Mouse (Mus musculus) cerebellum, adult 2 months (tissue): Measurements from ENCODE around the gene Hemk1. TPM values are rescaled to one million over a fixed set of nuclear protein-coding genes. Genes with fewer than 3 reads are reported as not detected.
A peak's percentile ranks its signal among the peaks of the same experiment; 100 is the strongest.

ENCODE experiments used
- DNase-seq, 2 experiments: peaks; one replicate each; pipeline ENCODE4 v3.0.0; 2021
- H3K27ac ChIP-seq: fragments of 200-500 bp; 2 replicates; pipeline ENCODE4 v1.5.1; 2012; ENCODE audit warnings: low read length, control low read depth, inconsistent platforms; ENCODE audit not compliant: insufficient read depth
- H3K27me3 ChIP-seq: fragments of 200-500 bp; 2 replicates; pipeline ENCODE4 v1.6.1; 2012; ENCODE audit warnings: inconsistent platforms, mild to moderate bottlenecking, low read length, moderate library complexity; ENCODE audit not compliant: control insufficient read depth, insufficient read depth
- H3K4me1 ChIP-seq: fragments of 200-500 bp; 2 replicates; pipeline ENCODE4 v1.6.1; 2011; ENCODE audit warnings: low read length; ENCODE audit not compliant: control insufficient read depth, insufficient read depth
- H3K4me3 ChIP-seq: fragments of 200-500 bp; replicated peaks from 2 replicates; pipeline ENCODE3; 2011; ENCODE audit warnings: mild to moderate bottlenecking, low read depth, low read length, control low read depth; ENCODE audit not compliant: insufficient read depth
- CTCF ChIP-seq: fragments of 200-500 bp; IDR thresholded peaks from 2 replicates; pipeline ENCODE4 v1.5.1; 2011; ENCODE audit warnings: low read depth, mild to moderate bottlenecking, control low read depth, low read length, moderate library complexity, borderline replicate concordance; ENCODE audit not compliant: insufficient read depth
- POLR2A ChIP-seq: fragments of 200-500 bp; IDR thresholded peaks from 2 replicates; pipeline ENCODE4 v1.6.1; 2011; ENCODE audit warnings: low read length, control low read depth, borderline replicate concordance; ENCODE audit not compliant: insufficient read depth
- WGBS: fragments of 180-500 bp; shearing (Covaris S2); methylation state at CpG from one replicate; pipeline ENCODE4 v1.1.7; 2018; 5-methylcytosine and 5-hydroxymethylcytosine counted together
- polyA plus RNA-seq: library from polyadenylated mRNA; depleted of rRNA; stranded (reverse); fragments of >200 nt; gene quantifications from 2 replicates; pipeline ENCODE4 v1.2.3, GENCODE M21; 2012

The Hemk1 gene
- polyA plus RNA-seq, 1 experiment, result 27.8 TPM

GRCm38 (mm10) chr9:107300224-107300973 lies 37.8 kb downstream of the Hemk1 start:
- TF ChIP-seq CTCF, result no peak
- TF ChIP-seq POLR2A, result no peak
- no peaks in the 10 kb centered on the region for H3K27me3 ChIP-seq
- H3K27ac ChIP-seq, result no peak overlapping the region
- 92% methylated on average over 30 of the region's 30 CpGs for WGBS
- no peak for DNase-seq
- H3K4me3 ChIP-seq, result no peak overlapping the region
- peaks cover 5% of the 10 kb centered on the region; the same call in 1 of the 2 replicates for H3K4me1 ChIP-seq

- no peak overlapping the region for H3K27ac ChIP-seq
- TF ChIP-seq CTCF (no peak), POLR2A (no peak)
- no peak overlapping the region for H3K4me3 ChIP-seq
- no peaks in the 10 kb centered on the region for H3K27me3 ChIP-seq
- peaks cover 5% of the 10 kb centered on the region; the same call in 1 of the 2 replicates for H3K4me1 ChIP-seq
- DNase-seq, result no peak
- WGBS, result 86% methylated on average over 7 of the region's 7 CpGs
Measured at GRCm38 (mm10) chr9:107299783-107300182, 38.4 kb downstream of the Hemk1 start.

GRCm38 (mm10) chr9:107298876-107299275 lies 39.3 kb downstream of the Hemk1 start:
- no peak for DNase-seq
- WGBS, result 94% methylated on average over 6 of the region's 6 CpGs
- Histone ChIP-seq H3K27ac (no peak overlapping the region), H3K27me3 (no peaks in the 10 kb centered on the region), H3K4me3 (no peak overlapping the region), H3K4me1 (peaks cover 5% of the 10 kb centered on the region; the same call in 1 of the 2 replicates)
- TF ChIP-seq CTCF (no peak), POLR2A (no peak)

- WGBS, result 67% methylated on average over 8 of the region's 8 CpGs
Measured at GRCm38 (mm10) chr9:107298059-107298780, 39.9 kb downstream of the Hemk1 start.

GRCm38 (mm10) chr9:107297658-107298057 lies 40.5 kb downstream of the Hemk1 start:
- Histone ChIP-seq H3K4me3 (no peak overlapping the region), H3K27ac (no peak overlapping the region), H3K4me1 (peaks cover 5% of the 10 kb centered on the region; the same call in 1 of the 2 replicates), H3K27me3 (no peaks in the 10 kb centered on the region)
- TF ChIP-seq POLR2A, result no peak
- no peak for TF ChIP-seq CTCF
- WGBS, result 77% methylated on average over 4 of the region's 4 CpGs
- no peak for DNase-seq

More at GRCm38 (mm10) chr9:107298059-107298780, 39.9 kb downstream of the Hemk1 start:
- Histone ChIP-seq H3K4me3 (no peak overlapping the region), H3K27ac (no peak overlapping the region), H3K4me1 (peaks cover 5% of the 10 kb centered on the region; the same call in 1 of the 2 replicates), H3K27me3 (no peaks in the 10 kb centered on the region)
- DNase-seq, result no peak
- TF ChIP-seq CTCF (no peak), POLR2A (no peak)

- Histone ChIP-seq H3K27ac (no peak overlapping the region), H3K4me3 (peak overlapping the region; percentile 97), H3K4me1 (peaks cover 5% of the 10 kb centered on the region; the same call in 1 of the 2 replicates), H3K27me3 (no peaks in the 10 kb centered on the region)
- DNase-seq, result no peak
- WGBS, result 11% methylated on average over 16 of the region's 16 CpGs
- no peak for TF ChIP-seq POLR2A
- TF ChIP-seq CTCF, result no peak
Measured at GRCm38 (mm10) chr9:107297059-107297458, 41.1 kb downstream of the Hemk1 start.

GRCm38 (mm10) chr9:107296501-107296965 lies 41.6 kb downstream of the Hemk1 start:
- H3K4me1 ChIP-seq, result peaks cover 5% of the 10 kb centered on the region; the same call in 1 of the 2 replicates
- H3K4me3 ChIP-seq, result peak overlapping the region; percentile 97
- peak; percentile 89 to 95 for DNase-seq
- H3K27ac ChIP-seq, result no peak overlapping the region
- H3K27me3 ChIP-seq, result no peaks in the 10 kb centered on the region
- TF ChIP-seq POLR2A (no peak), CTCF (no peak)
- 0% methylated on average over 31 of the region's 31 CpGs for WGBS

- TF ChIP-seq POLR2A, result no peak
- TF ChIP-seq CTCF, result no peak
- Histone ChIP-seq H3K4me1 (peaks cover 5% of the 10 kb centered on the region; the same call in 1 of the 2 replicates), H3K4me3 (peak overlapping the region; percentile 97), H3K27ac (no peak overlapping the region), H3K27me3 (no peaks in the 10 kb centered on the region)
- WGBS, result 7% methylated on average over 14 of the region's 14 CpGs
- DNase-seq, result no peak
Measured at GRCm38 (mm10) chr9:107296041-107296440, 42.1 kb downstream of the Hemk1 start.
